Mouse (Mus musculus) hematopoietic stem cell, adult 5-6 weeks (primary cell): ENCODE measurements around the gene Chn1. TPM values are rescaled to one million over a fixed set of nuclear protein-coding genes. Genes with fewer than 3 reads are reported as not detected.

ENCODE experiments used
- total RNA-seq: library from RNA; stranded (forward); fragments of 172-1452, 232-1000 nt; gene quantifications from 2 replicates; pipeline ENCODE4 v1.2.3, GENCODE M21; 2017

Gene Chn1
- total RNA-seq, 1 experiment from 2014 or later = not detected

Other genes with a start within 250 kb of the Chn1 start
- 18.8 and 24.3 TPM in 2 replicates for gene Wipf1, start 245.6 kb downstream of the Chn1 start, total RNA-seq
- gene Chrna1, start 195.0 kb downstream of the Chn1 start, total RNA-seq = not detected in 2 replicates
- gene Atf2, start 117.3 kb upstream of the Chn1 start, total RNA-seq = 56.0 and 61.4 TPM in 2 replicates
- 137 and 141 TPM in 2 replicates for gene Atp5g3, start 136.0 kb upstream of the Chn1 start, total RNA-seq